Mouse (Mus musculus) left cerebral cortex, postnatal 10 days (tissue): ENCODE data around the gene Baiap2l2. TPM values are rescaled to one million over a fixed set of nuclear protein-coding genes. Genes with fewer than 3 reads are reported as not detected.
A peak's percentile ranks its signal among the peaks of the same experiment; 100 is the strongest.

Experiments used
- DNase-seq, 2 experiments: peaks; one replicate each; pipeline ENCODE4 v3.0.0; 2021 to 2022; ENCODE audit warnings: low spot score in 2 of 2, mixed read lengths in 1 of 2; ENCODE audit errors: extremely low spot score in 1 of 2
- intact Hi-C: fragments of 180-260 bp; cut with DNase I; formaldehyde crosslinking; loops from one replicate; pipeline ENCODE4 v1.15.1; 2025
- total RNA-seq, 2 experiments: library from RNA; stranded (reverse); gene quantifications; 2 replicates each; pipeline ENCODE4 v1.2.3; 2021

Baiap2l2 gene
- 1 to 10 TPM; 7.0 to 9.1 TPM for total RNA-seq

DNA sequence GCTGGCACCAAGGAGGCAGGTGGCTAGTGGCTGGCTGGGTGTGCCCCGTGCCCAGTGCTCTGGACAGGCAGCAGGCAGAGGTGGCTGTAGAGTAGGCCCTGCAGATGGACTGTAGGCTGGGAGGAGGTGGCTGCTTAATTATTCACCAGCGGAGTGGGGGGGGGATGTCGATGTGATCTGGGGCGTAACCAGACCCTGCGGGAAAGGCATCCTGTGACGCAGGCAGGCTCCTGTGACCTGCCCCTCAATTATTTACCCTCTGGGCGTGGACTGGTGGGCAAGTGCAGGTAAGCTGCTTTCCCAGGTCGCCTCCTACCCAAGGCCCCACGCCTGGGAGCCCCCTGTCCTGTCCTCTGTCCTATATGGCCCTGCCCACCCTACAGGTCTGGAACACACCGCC is at the start of gene Baiap2l2:
Gene Baiap2l2, minus strand, starts transcription at position 139 of the 400 bp plus-strand sequence.
- intact Hi-C loops = no loop called here
- DNase-seq = no peak

DNA sequence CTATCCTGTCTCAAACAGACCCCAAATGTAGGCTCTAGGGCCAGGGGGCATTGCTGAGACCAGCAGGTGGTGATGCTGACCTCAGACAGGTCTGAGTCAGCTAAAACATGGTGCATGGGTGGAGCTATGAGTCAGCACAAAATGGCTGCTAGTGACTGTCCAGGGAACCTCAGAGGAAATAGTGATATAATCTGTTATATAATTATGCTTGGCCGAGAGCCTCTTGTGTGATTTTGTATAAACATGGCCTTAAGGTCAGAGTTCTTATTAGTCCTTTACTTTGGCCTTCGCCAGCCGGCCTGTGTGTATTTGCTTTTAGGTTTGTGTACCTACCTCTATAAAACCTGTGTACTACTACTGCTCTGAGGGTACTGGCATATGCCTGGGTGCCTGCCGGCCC is 48.1 kb upstream of the Baiap2l2 start:
- intact Hi-C loops = no loop called here
- no peak for DNase-seq

DNA sequence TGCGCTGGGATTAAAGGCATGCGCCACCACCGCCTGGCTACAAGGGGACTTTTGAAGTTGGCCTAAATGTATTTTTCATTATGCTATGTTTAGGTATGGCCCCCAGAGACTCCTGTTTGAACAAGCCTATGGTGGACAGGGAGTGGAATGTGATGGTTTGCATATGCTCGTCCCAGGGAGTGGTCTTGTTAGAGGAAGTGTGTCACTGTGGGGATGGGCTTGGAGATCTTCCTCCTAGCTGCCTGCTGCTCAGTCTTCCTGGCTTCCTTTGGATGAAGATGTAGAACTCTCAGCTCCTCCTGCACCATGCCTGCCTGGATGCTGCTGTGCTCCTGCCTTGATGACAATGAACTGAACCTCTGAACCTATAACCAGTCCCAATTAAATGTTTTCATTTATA is 45.2 kb upstream of the Baiap2l2 start:
- intact Hi-C loops = no loop called here
- DNase-seq = no peak

DNA sequence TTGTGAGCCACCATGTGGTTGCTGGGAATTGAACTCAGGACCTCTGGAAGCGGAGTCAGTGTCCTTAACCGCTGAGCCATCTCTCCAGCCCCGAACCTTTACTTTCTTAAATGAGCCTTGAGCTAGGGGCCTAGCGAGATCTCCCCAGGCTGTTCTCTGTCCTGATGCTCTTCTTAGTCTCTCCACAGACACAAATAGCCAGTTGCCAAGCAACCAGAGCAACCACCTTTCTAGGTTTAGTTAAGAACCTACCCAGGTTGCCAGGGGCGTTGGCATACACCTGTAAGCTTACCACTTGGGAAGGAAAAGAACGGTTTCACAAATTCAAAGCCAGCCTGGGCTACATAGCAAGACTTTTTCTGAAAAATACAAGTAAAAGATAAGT is 44.6 kb upstream of the Baiap2l2 start:
- DNase-seq = no peak
- intact Hi-C loops = no loop called here

DNA sequence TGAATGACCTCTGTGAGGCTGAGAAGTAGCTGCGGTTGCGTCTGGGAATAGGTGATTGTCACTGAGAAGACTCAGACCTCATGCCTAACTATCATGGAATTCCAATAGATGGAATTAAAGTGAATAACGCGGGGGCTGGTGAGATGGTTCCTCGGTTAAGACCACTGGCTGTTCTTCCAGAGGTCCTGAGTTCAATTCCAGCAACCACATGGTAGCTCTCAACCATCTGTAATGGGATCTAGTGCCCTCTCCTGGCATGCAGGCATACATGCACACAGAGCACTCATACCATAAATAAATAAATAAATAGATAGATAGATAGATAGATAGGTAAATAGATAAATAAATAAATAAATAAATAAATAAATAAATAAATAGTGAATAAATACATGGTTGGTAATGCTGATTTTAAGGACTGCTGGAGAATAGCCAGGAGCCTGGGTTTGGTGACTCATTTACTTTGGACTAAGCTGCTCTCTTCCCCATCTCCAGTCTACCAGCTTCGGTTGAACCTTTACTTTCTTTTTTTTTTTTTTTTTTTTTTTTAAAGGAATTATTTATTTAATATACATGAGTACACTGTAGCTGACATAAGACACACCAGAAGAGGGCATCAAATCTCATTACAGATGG is 44.1 kb upstream of the Baiap2l2 start:
- DNase-seq = no peak
- intact Hi-C loops = no loop called here

DNA sequence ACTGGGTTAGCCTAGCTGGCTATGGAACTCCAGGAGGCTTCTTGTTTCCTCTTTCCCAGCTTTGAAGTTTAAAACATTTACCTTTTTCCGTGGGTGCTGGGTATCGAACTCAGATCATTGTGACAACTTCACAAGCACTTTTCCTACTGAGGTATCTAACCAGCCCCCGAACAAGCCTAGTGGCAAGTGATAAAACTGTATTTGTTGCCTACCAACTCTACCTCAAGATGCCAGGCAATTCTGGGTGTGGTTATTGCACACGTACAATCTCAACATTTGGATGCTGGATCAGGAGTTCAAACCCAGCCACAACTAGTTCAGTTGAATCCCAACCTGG is 43.6 kb upstream of the Baiap2l2 start:
- intact Hi-C loops = no loop called here
- DNase-seq = no peak

DNA sequence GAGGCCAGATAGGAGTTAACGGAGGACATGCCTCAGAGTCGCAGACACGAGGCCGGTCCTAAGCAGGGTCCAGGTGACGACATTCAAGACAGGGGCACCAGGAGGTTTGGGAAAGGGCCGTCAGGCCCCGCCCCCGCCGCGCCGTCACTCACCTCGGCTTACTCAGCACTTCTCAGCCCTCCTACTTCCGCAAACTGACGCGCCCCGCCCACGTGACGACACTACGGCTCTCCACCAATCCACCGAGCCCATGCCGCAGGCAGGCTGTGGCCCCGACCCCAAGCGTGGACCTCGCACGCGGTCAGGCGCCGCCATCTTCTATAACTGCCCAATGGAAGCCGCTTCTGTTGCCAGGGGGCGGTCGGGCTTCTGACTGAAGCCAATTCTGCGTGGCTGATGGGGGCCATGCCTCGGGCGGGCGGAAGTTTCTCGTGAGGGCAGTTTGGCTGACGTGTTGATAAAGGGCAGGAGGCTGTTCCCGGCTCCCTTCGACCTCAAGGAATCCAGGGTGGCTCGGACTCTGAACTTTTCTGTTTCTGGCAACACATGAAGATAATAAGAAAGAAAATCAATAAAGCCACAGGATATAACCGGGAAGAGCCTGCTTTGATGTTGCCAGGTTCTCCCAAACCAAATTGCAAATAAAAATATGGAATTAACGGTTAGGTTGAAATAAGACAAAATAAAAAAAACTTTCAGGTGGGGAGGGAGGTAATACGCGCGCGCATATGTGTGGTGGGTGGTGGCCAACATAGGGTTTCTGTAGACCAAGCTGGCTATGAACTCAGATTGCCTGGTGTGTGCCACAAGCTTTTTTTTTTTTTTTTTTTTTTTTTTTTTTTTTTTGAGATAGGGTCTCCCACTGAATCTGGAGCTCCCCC is 43.0 kb upstream of the Baiap2l2 start, which contains the start of gene Pla2g6:
Gene Pla2g6, minus strand, starts transcription at position 333 of the 881 bp plus-strand sequence.
- peak; percentile 98 to 100 for DNase-seq
- intact Hi-C loops = no loop called here

DNA sequence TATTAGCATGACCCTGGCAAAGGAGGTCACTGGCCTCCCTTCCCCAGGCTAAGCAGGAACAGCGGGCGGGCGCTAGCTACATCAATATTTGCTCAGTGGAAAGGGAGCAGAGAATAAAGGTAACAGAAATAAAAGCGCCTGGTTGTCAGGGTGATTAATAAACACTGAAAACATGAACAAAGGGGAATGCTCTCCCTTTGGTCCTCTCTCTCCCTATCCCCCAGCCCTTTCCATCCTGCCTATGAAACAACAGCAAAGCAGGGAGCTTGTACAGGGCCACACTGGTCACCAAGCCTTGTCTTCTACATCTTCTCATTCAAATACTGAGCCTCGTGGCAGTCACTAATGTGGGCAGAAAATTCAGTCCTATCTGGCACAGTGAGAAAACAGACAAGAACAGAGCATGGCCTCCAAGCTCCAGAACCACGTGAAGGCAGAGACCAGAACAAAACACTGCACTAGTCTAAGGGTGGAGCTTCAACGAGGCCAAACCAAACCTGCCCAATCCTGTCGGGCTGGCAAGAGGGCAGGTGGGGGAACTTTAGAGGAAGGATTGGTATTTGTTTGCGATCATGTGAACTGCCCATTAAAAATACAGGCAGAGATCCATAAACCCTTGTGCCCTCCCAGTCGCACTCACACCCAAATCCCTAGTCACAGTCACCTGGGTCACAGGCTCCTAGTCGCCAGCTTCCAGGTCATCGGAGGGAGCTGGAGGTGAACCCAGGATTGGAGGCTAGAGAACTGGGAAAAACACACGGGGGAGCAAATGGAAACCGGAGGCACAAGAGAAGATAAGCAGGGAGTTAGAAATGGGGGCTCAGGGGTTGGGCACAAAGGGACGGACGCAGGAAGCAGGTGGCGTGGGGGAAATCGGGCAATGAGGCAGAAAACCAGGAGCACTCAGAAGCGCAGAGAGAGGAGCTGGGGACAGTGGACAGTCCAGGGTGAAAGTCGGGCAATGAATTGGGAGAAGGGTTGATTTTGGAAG is 41.9 kb upstream of the Baiap2l2 start:
- intact Hi-C loops = no loop called here
- no peak for DNase-seq

DNA sequence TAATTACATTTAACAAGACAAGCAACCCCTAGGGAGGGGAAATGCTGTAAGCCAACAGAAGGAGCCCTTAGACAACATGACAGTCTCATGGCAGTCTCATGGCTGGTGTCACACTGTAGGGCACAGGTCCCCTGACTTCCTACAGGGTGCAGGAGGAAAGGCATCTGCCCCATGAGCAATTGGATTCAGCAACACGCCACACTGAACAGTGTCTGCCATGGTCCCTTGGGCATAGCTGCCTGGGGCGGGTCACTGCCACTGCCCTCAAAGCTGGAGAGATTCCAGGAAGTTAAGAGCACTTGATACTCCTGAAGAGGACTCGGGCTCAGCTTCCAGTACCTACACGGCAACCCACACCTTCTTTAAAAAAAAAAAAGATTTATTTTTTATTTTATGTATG is 40.9 kb upstream of the Baiap2l2 start:
- DNase-seq = no peak
- intact Hi-C loops = no loop called here

DNA sequence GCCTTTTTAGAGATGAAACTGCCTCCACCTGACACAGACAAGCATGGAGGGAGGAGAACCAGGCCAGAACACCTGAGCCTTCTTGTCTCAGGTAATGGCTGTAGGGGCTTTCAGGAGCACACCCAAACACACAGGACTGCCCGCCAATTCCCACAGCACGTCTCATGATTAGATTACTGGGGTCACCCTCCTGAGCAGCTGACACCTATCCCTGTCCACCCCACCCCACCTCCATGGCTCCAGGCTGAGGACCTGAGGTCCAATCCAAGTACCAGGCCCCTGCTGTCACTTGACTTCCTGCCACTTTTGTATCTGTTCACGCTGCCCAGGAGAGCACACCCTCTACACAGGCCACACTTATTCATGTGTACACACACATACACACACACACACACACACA is 40.4 kb upstream of the Baiap2l2 start:
- intact Hi-C loops = no loop called here
- DNase-seq = no peak

DNA sequence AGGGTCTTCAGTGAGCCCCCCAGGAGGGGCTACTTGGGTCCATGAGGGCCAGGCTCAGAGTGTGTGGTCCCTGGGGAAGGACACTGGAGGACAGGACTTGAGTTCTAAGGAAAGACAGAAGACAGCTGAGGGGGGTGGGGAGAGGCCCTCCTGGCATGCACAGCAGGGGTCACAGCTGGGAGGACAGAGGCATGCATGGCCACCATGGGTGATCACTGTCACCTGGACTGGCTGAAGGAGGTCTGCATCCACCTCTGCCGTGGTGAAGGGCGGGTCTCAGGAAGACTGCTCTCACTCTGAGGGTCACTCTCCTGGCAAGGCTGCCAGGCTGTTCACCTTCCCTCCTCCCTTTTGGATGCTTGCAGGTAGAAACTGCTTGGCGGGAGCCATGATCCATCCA is 39.0 kb upstream of the Baiap2l2 start:
- intact Hi-C loops = no loop called here
- no peak for DNase-seq

DNA sequence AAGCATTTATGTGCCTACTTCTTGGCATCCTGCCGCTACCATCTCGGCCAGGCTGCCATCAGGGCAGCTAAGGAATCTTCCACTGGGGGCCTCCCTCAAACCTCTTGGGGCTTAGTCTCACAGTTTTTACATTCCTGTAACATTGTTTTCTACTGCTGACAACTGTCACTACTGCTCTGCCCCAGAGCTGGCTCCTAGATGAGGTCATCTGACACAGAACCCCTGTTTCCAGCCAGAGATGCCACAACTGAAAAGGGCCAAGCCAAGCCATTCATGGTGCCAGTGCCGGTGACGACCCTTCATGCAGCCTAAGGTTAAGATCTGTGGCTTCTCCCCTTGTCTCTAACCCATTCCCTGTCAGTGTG is 38.4 kb upstream of the Baiap2l2 start:
- intact Hi-C loops = no loop called here

DNA sequence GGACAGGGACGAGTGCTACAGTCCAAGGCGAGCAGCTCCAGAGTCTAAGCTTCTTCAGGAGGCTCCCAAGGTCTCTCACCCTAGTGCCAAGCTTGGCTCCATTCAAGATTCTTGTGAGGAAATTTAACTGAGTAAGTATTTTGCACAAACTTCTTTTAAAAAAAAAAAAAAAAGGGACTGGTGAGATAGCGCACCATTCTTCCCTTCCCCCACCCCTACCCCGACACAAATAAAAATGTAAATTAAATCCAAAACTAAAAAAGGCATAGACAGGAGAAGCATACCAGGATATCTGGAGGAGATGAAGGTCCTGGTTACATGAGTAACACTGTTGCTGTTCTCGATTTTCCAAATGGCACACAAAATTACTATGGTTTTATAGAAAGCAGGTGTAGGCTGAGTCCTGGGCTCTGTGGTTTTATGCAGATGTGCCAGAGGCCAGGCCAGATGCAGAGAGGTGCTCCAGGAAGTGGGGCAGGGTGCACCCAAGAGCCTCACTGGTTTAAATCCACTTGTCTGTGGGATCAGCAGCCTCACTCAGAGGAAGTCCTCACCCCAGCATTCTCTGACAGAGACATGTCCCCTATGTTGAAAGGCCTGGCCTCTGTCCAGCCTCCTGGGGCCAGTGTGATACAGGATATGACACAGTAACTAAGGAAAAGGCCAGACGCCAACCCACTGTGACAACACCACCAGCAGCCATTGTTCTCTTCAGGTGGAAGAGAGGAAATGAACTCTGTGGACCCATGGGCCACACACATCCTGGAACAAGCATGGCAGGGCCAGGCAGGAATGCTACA is 37.9 kb upstream of the Baiap2l2 start:
- intact Hi-C loops = no loop called here
- DNase-seq = peak; percentile 34 to 92

More for the DNA sequence above, 38.4 kb upstream of the Baiap2l2 start:
- DNase-seq = no peak

DNA sequence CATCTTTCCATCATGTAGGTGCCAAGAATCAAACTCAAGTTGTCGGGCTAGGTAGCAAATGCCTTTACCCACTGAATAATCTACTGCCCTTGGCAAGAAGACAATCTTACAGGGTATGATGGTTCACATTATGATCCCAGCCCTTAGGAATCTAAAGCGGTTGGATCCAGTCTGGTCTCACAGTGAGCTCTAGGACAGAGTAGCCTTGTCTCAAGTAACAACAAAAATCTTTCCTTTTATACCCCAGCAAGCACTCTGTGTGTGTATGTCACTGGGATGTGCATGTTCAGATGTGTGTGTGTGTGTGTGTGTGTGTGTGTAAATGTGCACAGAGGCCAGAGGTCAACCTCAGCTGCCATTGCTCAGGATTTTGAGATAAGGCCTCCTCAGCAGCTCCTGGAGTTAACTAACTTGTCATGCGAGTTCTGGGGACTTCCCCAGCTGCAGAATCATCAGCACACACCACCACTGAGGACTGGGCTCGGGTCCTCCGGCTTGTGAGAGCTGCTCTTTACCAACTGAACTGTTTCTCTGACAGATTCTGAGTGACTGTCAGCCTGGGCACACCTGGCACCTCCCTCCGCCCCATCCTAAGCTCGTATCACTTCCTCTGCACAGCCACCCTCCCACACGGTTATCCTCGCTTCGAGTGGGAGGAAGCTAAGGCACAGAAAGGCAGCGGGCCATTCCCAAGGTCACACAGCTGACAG is 37.1 kb upstream of the Baiap2l2 start:
- DNase-seq = no peak
- intact Hi-C loops = no loop called here

DNA sequence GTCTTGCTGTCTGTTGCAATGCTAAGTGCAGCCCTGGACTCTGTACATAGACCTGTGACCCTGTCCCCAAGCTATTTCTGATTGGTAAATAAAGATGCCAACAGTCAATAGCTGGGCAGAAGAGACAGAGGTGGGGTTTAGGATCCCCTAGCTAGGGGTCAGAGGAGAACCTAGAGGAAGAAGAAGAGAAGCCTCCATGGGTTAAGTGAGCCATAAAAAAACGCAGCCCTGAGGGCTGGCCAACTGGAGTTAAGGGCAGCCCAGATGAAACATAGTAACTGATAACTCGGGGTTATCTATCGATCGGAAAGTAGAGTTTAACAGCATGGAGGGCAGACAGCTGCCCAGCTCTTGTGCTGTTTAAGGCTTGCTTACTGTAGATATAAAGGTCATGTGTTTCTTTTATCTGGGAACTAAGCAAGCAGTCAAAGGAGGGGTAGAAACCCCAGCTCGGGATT is 36.4 kb upstream of the Baiap2l2 start:
- intact Hi-C loops = no loop called here
- no peak for DNase-seq

DNA sequence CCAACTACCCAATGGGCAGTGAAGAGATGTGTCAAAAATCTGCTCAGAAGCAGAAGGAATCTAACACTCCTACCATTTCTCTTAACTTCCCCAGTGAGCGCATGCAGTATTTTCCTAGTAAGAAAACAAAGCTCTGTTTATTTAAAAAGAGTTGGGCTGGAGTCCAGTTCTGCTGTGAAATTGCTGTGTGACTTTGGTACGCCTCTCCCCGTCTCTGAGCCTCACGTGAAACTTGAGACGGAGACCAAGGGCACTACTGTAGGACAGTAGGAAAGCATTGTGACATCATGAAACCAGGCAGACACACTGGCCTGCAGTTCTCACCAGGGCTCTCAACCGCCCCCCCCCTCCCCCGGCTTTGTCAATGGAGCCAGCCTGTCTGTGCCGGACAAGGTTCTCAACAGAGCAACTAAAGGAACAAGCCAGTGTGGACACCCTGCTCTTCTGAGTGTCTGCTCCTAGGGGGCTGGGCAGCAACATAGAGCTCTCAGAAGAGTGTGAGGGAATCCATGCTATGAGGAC is 28.6 kb upstream of the Baiap2l2 start:
- DNase-seq = no peak
- intact Hi-C loops = no loop called here

DNA sequence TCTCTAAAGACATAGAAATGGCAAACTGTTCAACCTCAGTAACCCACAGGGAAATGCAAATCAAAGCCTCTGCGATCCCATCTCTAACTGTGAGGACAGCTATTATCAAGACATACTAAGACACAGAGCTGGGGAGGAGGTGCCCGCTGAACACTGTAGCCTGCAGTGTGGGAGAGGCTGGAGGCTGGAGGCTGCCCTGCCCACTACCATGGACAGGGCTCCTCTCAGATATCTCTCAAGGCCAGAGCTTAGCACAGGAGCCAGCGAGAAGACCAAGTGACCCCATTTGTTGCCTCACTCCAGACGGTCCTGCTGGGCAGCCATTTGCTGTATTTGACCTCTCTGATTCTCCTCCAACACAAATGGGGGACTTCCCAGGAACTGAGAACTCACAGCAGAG is 22.5 kb upstream of the Baiap2l2 start:
- intact Hi-C loops = no loop called here
- no peak for DNase-seq
